Mouse (Mus musculus) brown adipose tissue, adult 24 weeks (tissue): ENCODE data around the gene Map4k3. TPM values are rescaled to one million over a fixed set of nuclear protein-coding genes. Genes with fewer than 3 reads are reported as not detected.
"Not testable (repeated sequence)": the region's sequence is repeated elsewhere in the genome, so short reads cannot be mapped to it uniquely, and the experiment has no call there.

Experiments used
- H3K27ac ChIP-seq: fragments of 200-500 bp; replicated peaks from 2 replicates; pipeline ENCODE4 v1.5.1; 2012; ENCODE audit warnings: low read depth, mild to moderate bottlenecking, low read length
- H3K4me1 ChIP-seq: fragments of 200-500 bp; 2 replicates; pipeline ENCODE4 v1.6.1; 2012; ENCODE audit warnings: low read length, mixed read lengths; ENCODE audit not compliant: control insufficient read depth, insufficient read depth, insufficient read length
- H3K4me3 ChIP-seq: fragments of 200-500 bp; 2 replicates; pipeline ENCODE4 v1.5.1; 2012; ENCODE audit warnings: low read depth, mild to moderate bottlenecking, low read length, moderate library complexity; ENCODE audit not compliant: insufficient read depth
- polyA plus RNA-seq: library from polyadenylated mRNA; stranded (reverse); fragments of >200 nt; gene quantifications from 2 replicates; pipeline ENCODE4 v1.2.4, GENCODE M21; 2012; ENCODE audit not compliant: missing spikeins, insufficient read depth, insufficient read length

Map4k3 gene
- polyA plus RNA-seq, 1 experiment = 16.6 TPM

GRCm38 (mm10) chr17:80560669-80561401 lies 167.4 kb downstream of the Map4k3 start:
- H3K4me3 ChIP-seq = no peak overlapping the region
- no peak overlapping the region for H3K27ac ChIP-seq
- no peaks in the 10 kb centered on the region for H3K4me1 ChIP-seq

GRCm38 (mm10) chr17:80559745-80560144 lies 168.5 kb downstream of the Map4k3 start:
- no peak overlapping the region for H3K27ac ChIP-seq
- no peak overlapping the region for H3K4me3 ChIP-seq
- H3K4me1 ChIP-seq = no peaks in the 10 kb centered on the region

DNA sequence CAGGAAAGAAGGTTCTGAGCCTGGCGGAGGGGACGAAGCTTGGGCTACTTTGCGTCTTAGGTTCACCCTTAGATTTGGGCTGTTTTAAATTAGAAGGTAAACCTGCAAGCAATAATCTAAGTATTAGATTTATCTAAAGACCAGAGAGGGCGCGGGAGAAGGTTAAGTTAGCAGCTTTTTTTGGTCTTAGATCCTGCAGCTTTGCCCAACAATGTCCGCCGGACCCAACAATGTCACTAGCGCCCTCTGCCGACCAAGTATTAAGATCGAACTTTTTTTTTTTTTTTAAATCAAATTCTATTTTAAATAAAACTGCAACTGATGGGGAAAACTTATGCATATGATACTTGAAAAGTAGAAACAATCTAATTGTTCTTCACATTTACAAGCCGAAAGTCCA lies 169.2 kb downstream of the Map4k3 start:
- Histone ChIP-seq H3K4me3 (0 out of 2 replicates have a peak overlapping the region, but pooled peaks have one; percentile 12), H3K27ac (no peak overlapping the region), H3K4me1 (no peaks in the 10 kb centered on the region)

DNA sequence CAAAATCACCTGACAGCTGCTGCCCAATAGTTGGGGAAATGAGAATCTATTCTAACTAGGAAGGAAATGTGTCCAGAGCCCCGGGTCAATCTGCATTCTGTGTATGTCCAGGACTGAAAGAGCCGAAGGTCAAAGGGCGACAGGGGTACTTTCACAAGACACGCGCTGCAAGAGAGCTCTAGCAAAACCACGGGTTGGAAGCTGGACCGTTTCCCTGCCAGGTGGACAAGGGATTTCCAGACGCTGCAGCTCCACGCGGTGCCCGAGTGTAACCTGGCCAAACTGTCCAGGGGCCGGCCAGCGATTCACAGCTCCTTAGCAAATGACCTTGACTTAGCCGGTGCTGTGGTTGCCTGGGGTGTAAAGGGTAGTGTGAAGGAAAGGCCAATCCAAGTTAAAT lies 169.7 kb downstream of the Map4k3 start:
- Histone ChIP-seq H3K4me1 (no peaks in the 10 kb centered on the region), H3K4me3 (peak overlapping the region; percentile 12; the same call in 1 of the 2 replicates), H3K27ac (no peak overlapping the region)

DNA sequence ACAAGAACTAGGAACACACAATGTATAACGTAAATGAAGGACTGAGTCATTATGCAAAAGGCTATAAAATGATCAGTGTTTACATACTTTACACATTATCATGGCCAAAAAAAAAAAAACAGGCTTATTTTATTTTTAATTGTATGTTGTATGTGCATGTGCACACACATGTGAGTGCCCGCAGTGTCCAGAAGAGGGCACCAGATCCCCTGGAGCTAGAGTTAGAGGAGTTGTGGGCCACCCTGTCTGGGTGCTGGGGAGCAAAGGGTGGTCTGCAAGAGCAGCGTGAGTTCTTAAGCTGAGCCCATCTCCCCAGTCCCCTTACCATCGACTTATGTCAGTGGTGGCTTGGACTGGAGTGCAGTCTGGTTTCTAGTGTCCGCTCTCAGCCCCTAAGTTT lies 170.8 kb downstream of the Map4k3 start:
- Histone ChIP-seq H3K4me3 (no peak overlapping the region), H3K4me1 (no peaks in the 10 kb centered on the region), H3K27ac (no peak overlapping the region)

- H3K4me1 ChIP-seq = no peaks in the 10 kb centered on the region
- H3K4me3 ChIP-seq = peak overlapping the region; percentile 68
- peak overlapping the region; percentile 40 for H3K27ac ChIP-seq
Measured at GRCm38 (mm10) chr17:80553318-80554270, 174.7 kb downstream of the Map4k3 start.

- Histone ChIP-seq H3K4me3 (no peak overlapping the region; the same call in 1 of the 2 replicates), H3K27ac (no peak overlapping the region), H3K4me1 (no peaks in the 10 kb centered on the region)
Measured at GRCm38 (mm10) chr17:80552653-80553052, 175.6 kb downstream of the Map4k3 start.

- H3K4me3 ChIP-seq = no peak overlapping the region
- no peak overlapping the region for H3K27ac ChIP-seq
- no peaks in the 10 kb centered on the region for H3K4me1 ChIP-seq
Measured at GRCm38 (mm10) chr17:80550981-80551380, 177.3 kb downstream of the Map4k3 start.

DNA sequence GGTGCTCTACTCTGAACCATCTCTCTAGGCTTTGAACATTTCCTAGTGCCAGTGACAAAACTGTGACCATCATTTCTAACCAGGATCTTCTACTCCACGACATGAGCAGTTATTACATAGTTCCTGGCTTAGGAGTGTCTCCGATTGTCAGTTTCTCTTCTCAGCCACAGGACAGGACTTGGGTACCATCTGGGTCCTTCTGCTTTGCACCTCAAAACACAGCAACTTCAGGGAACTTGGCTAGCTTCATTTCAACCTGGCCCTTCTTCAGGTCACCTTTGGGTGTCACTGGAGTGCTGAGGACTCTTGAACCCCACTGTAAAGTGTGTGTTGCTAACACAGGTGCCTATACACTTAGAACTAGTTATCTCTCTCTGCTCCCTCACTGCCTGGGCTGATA lies 181.4 kb downstream of the Map4k3 start:
- H3K4me3 ChIP-seq = no peak overlapping the region
- no peaks in the 10 kb centered on the region for H3K4me1 ChIP-seq
- no peak overlapping the region for H3K27ac ChIP-seq

- H3K4me3 ChIP-seq = no peak overlapping the region
- no peaks in the 10 kb centered on the region for H3K4me1 ChIP-seq
- no peak overlapping the region for H3K27ac ChIP-seq
Measured at GRCm38 (mm10) chr17:80546227-80546626, 182.1 kb downstream of the Map4k3 start.

DNA sequence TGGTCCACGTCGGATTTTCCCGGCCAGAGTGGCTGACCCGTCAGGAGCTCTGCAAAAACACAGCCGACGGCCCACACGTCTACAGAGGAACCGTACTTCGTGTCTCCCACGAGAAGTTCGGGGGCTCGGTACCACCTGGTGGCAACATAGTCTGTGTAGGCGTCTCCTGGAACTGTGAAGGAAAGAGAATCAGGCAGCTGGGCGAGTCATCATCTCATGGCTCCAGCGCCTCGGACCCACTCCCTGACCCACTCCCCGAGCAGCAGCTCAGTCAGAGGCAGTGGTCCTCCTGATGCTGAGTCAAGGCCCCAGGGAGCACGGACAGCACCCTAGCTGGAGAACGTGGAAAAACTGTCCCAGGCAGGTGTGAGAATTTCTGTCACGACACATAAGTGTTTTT lies 184.6 kb downstream of the Map4k3 start:
- H3K4me3 ChIP-seq = no peak overlapping the region
- no peak overlapping the region for H3K27ac ChIP-seq
- no peaks in the 10 kb centered on the region for H3K4me1 ChIP-seq

GRCm38 (mm10) chr17:80537136-80537535 lies 191.1 kb downstream of the Map4k3 start:
- Histone ChIP-seq H3K4me3 (no peak overlapping the region), H3K27ac (no peak overlapping the region), H3K4me1 (no peaks in the 10 kb centered on the region)

- H3K4me1 ChIP-seq = no peaks in the 10 kb centered on the region
- no peak overlapping the region for H3K27ac ChIP-seq
- H3K4me3 ChIP-seq = no peak overlapping the region
Measured at GRCm38 (mm10) chr17:80535633-80536032, 192.7 kb downstream of the Map4k3 start.

GRCm38 (mm10) chr17:80531351-80531750 lies 196.9 kb downstream of the Map4k3 start:
- H3K4me3 ChIP-seq, H3K27ac ChIP-seq, H3K4me1 ChIP-seq: not testable (repeated sequence)
